Mouse (Mus musculus) urinary bladder, adult 18-20 months (tissue): ENCODE data around the gene Mturn.

Source experiments
- DNase-seq, 2 experiments: peaks; one replicate each; pipeline ENCODE4 v3.0.0; 2022; ENCODE audit warnings: low spot score in 2 of 2, mixed read lengths in 2 of 2

Mturn gene

GRCm38 (mm10) chr6:54680891-54681745, at the start of gene Mturn:
TSS of gene Mturn (plus strand) at chr6:54681624.
- DNase-seq = peak; percentile 97 to 99

- DNase-seq = no peak
These were observed 41.5 kb upstream of the Mturn start for GRCm38 (mm10) chr6:54639877-54640276.

DNA sequence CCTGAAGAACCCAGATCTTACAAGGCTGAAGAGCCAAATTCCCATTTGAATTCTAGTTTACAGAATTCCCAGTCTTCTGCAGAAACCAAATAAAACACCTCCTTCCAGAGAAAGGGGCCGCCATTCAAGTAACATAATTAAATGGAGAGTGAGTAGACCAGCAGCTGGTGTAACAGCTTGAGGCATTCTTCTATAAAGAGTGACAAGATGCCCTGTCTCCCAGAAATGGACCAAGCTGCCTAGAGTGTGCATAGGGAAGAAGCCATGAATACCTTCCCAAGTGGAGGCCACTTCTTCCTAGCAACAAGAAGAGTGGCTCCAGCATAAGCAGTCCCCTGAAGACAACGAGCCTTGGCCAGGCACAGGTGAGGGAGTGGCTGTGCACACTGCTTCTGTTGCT, 39.5 kb upstream of the Mturn start:
- DNase-seq = no peak

DNA sequence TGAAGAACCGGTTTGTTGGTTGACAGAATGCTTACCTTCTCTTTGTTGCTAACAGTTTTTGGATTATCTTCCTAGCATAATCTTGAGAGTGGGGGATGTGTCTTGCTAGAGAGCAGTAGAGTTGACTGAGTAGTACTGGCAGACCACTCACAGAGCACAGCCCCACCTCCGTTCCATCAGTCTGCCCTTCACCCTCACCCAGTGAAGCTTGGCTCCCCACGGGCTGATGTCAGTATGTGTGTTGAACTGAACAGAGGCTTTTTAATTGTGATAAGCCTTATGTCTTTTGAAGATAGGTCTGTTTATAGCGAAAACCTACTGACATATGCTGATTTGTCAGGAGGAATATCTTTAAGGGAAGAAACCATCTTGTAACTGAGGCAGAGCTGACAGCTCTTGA, 38.2 kb upstream of the Mturn start:
- no peak for DNase-seq

GRCm38 (mm10) chr6:54655471-54656095, 25.8 kb upstream of the Mturn start:
- DNase-seq = peak in 1 of 2 experiments; percentile 9

DNA sequence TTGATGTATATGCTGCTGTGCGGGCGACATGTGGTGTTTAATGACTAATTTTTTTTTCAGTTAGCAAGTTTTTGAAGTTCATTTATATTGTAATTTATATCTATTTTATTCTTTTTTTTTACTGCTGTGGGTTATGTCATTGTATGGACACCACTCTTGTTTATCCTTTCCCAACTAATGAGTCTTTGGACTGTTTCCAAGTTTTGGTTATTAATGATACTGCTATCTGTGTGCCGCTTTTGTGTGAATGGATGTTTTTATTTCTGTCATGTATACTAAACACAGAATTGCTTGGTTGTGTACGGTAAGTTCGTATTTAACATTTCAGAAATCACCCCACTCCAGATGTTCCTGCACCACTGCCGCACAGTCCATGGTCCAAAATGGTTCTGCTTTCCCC, 23.6 kb upstream of the Mturn start:
- DNase-seq = no peak

- no peak for DNase-seq
These were observed 11.6 kb upstream of the Mturn start for GRCm38 (mm10) chr6:54669868-54670267.

DNA sequence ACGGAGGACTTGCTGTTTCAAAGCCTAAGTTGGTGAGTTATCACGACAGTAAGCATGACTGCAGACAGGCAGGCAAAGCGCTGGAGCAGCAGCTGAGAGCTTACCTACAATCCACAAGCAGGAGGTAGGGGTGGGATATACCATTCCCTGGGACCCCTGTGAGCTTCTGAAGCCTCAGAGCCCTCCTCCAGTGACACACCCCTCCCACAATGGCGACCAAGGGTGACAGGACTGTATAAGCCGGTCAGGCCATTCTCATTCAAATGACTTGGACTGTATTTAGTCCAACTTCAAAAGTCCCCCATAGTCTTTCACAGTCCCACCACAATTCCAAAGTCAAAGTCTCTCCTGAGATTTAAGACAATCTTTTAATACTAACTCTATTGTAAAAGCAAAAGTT, 8.5 kb upstream of the Mturn start:
- DNase-seq = no peak

DNA sequence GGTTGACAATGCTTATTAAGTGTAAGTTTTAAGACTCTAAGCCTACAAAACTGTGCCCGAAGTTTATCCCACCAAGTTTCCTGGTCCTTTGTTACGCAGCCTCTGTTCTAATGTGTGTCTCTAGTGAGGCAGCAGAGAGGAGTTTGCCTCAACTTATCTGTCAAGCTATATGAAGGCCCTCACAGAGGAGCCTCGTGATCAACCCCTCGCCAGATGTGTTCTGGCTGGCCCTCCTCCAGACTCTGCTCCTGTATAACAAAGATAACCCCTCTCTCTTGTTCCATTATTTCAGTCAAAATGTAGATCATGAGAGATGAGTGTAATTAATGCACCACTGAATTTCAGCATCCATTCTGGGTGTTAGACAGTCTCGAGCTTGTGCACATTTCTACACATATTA, 1.7 kb upstream of the Mturn start:
- no peak for DNase-seq

DNA sequence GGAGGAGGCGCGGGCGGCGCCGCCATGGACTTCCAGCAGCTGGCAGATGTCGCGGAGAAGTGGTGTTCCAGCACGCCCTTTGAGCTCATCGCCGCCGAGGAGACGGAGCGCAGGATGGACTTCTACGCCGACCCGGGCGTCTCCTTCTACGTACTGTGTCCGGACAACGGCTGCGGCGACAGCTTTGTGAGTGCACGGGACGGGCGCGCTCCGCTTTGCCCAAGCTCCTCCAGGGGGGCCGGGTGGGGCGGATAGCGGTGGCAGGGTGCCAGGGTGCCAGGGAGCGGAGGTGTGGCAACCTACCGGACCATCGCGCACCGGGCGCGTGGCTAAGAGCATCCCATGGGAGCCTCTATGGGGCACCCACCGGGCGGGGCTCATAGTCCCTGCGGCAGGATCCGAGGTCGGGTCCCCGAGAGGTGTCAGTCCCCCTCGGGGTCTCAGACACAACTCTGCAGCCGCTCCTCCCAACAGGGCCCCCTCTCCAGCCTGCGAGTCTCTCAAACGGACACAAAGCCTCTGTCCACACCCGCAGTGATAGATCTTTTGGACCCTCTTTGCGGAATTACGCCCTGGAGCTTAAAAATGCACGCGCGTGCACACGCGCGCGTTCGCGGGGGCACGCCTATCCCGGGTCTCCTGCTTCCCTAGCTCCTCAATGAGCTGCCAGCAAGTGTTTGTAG, 463 bp downstream of the Mturn start:
- no peak for DNase-seq

DNA sequence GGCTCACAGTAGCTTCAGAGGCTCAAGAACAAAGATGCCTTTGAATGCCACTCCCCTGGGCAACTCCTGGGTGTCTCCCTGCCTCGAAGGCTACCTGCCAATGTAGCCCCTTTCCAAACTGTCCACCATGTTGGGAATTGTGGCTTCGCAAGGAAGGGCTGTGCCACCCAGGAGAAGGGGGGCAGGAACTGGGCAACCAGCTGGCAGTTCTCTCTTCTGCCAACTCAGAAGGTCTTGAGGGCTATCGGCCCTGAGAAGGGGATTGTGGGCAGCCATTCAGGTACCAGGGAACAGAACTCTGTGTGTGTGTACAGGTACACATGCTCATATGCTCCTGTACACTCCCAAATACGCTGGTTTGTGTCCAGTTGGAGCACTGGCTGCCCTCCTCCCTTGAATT, 2.7 kb downstream of the Mturn start:
- DNase-seq = no peak

DNA sequence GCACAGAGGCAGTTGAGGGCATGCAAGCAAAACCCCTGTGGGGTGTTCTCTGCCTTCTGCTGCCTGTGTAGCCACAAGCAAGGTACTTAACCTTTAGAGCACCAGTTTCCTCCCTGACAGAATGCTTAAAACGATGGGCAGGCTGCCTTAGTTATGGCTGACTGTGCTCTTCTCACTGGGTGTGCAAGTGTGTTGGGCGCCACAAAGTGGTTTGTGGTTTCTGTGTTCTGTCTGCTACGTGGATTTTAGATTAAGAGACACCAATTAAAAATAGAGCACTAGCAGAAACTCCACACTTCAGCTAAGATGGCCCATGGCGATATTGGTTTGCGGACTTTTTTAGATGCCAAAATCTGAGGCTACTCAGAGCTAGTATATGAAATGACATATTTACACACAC, 3.7 kb downstream of the Mturn start:
- DNase-seq = no peak

GRCm38 (mm10) chr6:54685716-54686395, 4.4 kb downstream of the Mturn start:
- DNase-seq = no peak

DNA sequence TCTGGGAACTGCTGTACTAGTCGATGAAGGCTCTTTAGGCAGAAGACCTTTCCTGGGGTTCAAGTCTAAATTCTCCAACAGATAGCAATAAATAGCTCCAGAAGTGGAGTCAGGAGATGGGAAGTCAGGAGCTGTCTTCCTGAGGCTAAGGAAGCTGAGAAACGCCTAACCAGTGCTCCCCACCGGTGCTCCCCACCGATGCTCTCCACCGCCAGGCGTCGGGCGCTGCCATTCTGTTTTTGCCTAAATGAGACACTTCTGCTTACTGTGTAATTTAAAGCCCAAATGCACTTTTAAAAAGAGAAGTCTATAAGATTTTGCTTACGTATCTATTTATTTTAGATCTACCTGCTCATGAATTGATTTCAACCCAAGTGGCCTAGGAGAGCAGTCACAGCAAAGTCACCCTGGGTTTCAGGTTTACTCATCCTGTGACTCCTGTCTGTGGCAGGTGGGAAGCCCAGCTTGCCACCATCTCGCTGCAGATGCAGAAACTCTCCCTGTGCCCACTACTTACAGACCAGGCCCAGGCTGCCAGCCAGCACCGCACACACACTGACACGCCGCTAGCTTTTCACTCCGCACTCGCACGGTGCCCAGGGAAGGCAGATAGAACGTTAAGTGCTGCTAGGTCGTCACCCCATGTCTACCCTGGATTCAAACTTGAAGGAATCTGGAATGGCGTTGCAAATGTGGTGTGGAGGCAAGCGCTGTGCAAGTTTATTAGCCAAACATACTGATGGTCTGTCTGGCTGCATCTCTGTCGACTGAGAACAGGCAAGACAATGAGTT, 5.7 kb downstream of the Mturn start:
- DNase-seq = no peak

GRCm38 (mm10) chr6:54688467-54689323, 7.3 kb downstream of the Mturn start:
- no peak for DNase-seq

DNA sequence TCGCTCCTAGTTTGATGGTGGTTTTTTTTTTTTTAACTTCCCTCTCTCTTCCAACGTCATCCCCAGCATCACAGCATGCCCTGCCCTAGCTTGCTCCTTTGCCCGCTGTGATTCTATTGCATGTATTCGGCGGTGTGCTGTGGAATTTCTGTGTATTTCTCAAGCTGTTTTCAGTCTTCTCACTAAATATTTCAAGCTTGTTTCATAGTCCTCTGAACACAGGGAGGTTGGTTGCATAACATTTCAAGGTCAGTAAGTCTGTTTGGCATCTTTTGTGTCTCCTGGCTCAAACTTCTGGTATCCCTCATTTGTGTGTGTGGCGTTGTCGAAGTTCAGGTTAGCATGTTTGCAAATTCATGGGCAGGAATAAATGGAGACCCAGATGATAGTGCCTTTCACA, 8.3 kb downstream of the Mturn start:
- no peak for DNase-seq

DNA sequence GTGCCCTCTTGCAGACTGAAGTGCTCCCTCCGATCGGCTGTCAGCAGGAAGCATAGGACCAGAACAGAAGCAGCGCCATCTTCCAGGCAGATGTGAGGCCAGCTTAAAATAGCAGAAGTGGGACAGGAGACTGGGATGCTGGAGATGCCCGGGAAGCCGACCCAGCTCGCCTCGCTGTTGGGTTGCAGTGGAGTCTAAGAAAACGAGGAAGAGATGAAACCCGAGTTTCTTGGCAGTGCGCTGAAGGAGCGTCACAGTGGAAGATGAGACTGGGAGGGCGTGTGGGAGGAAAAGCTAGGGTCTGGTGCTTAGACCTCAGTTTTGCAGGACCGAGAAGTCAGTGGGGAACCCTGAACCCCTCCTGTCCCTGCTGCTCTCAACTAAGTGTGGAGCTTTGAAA, 9.4 kb downstream of the Mturn start:
- DNase-seq = no peak

GRCm38 (mm10) chr6:54691368-54692116, 10.1 kb downstream of the Mturn start:
- no peak for DNase-seq

GRCm38 (mm10) chr6:54692201-54692600, 10.8 kb downstream of the Mturn start:
- DNase-seq = no peak

- DNase-seq = no peak
These were observed 11.9 kb downstream of the Mturn start for GRCm38 (mm10) chr6:54693286-54693685.
